Mouse (Mus musculus): ENCODE results near the gene Pax7. TPM values are rescaled to one million over a fixed set of nuclear protein-coding genes. Genes with fewer than 3 reads are reported as not detected.

Pax7 gene
- total and polyA plus RNA-seq, 3 experiments, result not detected

- Histone ChIP-seq H3K36me3 (replicated peaks in 1 of 2; ENCODE audit: control insufficient read depth in 1 of 2, insufficient read depth in 1 of 2, low read length in 1 of 2) (no peaks in the 10 kb centered on the region), H3K79me2 (replicated peaks; ENCODE audit: control insufficient read depth, extremely low read depth, insufficient read depth, poor library complexity, severe bottlenecking) (no peaks in the 10 kb centered on the region), H3K27ac (ENCODE audit: insufficient read depth, low read depth) (no peak overlapping the region), H3K4me3 (replicated peaks in 1 of 3; ENCODE audit: low read depth in 2 of 3, low read length in 2 of 3, poor library complexity in 1 of 3) (no peak overlapping the region), H3K9ac (ENCODE audit: insufficient read depth, low read depth) (no peak overlapping the region), H3K27me3 (replicated peaks) (peaks cover 76% of the 10 kb centered on the region), H3K4me2 (ENCODE audit: insufficient read depth, low read depth, poor library complexity, severe bottlenecking) (no peak overlapping the region), H3K4me1 (ENCODE audit: control insufficient read depth in 1 of 2, insufficient read depth in 2 of 2) (no peaks in the 10 kb centered on the region), H3K9me3 (replicated peaks; ENCODE audit: low read length) (no peaks in the 10 kb centered on the region)
- in situ Hi-C loops (cut with MboI; ENCODE audit: low pct_ligation_motif_present, low pct_unique_long_range_greater_than_20kb, low sequenced_read_pairs) (no loop called here), dilution Hi-C loops (cut with MboI; ENCODE audit: extremely low pct_ligation_motif_present, extremely low pct_unique_long_range_greater_than_20kb, low sequenced_read_pairs) (no loop called here)
- DNase-seq (ENCODE audit: extremely low read depth), result no peak
- no peak for TF ChIP-seq IRF4 (IDR thresholded peaks at IDR 0.05; ENCODE audit: low read depth, low read length)
- TF ChIP-seq CHD2 (IDR thresholded peaks at IDR 0.05; ENCODE audit: low read length), result no peak
- no peak for TF ChIP-seq ZMIZ1 (IDR thresholded peaks at IDR 0.05; ENCODE audit: low read depth, low read length)
- no peak for TF ChIP-seq MAZ (IDR thresholded peaks at IDR 0.05; ENCODE audit: low read depth, low read length)
- no peak for TF ChIP-seq TBP (conservative IDR thresholded peaks at IDR 0.05; ENCODE audit: low read depth, low read length)
- no peak for TF ChIP-seq ZC3H11A (IDR thresholded peaks at IDR 0.05; ENCODE audit: low read depth, low read length)
- TF ChIP-seq CTCF (conservative IDR thresholded peaks at IDR 0.05 in 1 of 2, IDR thresholded peaks at IDR 0.05 in 1 of 2; ENCODE audit: low read depth in 2 of 2, low read length in 2 of 2), result no peak
- TF ChIP-seq PAX5 (IDR thresholded peaks at IDR 0.05; ENCODE audit: low read length), result no peak
- TF ChIP-seq ZKSCAN1 (IDR thresholded peaks at IDR 0.05; ENCODE audit: borderline replicate concordance, low read depth, low read length), result no peak
- no peak for TF ChIP-seq JUND (conservative IDR thresholded peaks at IDR 0.05; ENCODE audit: low read depth, low read length)
- no peak for TF ChIP-seq RCOR1 (conservative IDR thresholded peaks at IDR 0.05; ENCODE audit: low read depth, low read length)
- no peak for TF ChIP-seq TCF12 (IDR thresholded peaks at IDR 0.05; ENCODE audit: low read depth, low read length)
- no peak for TF ChIP-seq NRF1 (IDR thresholded peaks at IDR 0.05; ENCODE audit: low read depth, low read length)
- no peak for TF ChIP-seq RAD21 (IDR thresholded peaks at IDR 0.05; ENCODE audit: low read depth, low read length)
- TF ChIP-seq E2F4 (IDR thresholded peaks at IDR 0.05; ENCODE audit: insufficient replicate concordance, low read depth, low read length), result no peak
Observed at GRCm38 (mm10) chr4:139710467-139711334, 122.6 kb downstream of the Pax7 start.

GRCm38 (mm10) chr4:139705986-139706385 is 127.3 kb downstream of the Pax7 start:
- Histone ChIP-seq H3K4me3 (replicated peaks in 1 of 3; ENCODE audit: low read depth in 2 of 3, low read length in 2 of 3, poor library complexity in 1 of 3) (no peak overlapping the region), H3K4me1 (ENCODE audit: control insufficient read depth in 1 of 2, insufficient read depth in 2 of 2) (no peaks in the 10 kb centered on the region), H3K27me3 (replicated peaks) (peaks cover 38% of the 10 kb centered on the region), H3K27ac (ENCODE audit: insufficient read depth, low read depth) (no peak overlapping the region), H3K9me3 (replicated peaks; ENCODE audit: low read length) (no peaks in the 10 kb centered on the region), H3K79me2 (replicated peaks; ENCODE audit: control insufficient read depth, extremely low read depth, insufficient read depth, poor library complexity, severe bottlenecking) (no peaks in the 10 kb centered on the region), H3K36me3 (replicated peaks in 1 of 2; ENCODE audit: control insufficient read depth in 1 of 2, insufficient read depth in 1 of 2, low read length in 1 of 2) (no peaks in the 10 kb centered on the region), H3K9ac (ENCODE audit: insufficient read depth, low read depth) (no peak overlapping the region), H3K4me2 (ENCODE audit: insufficient read depth, low read depth, poor library complexity, severe bottlenecking) (no peak overlapping the region)
- TF ChIP-seq ZMIZ1 (IDR thresholded peaks at IDR 0.05; ENCODE audit: low read depth, low read length) (no peak), ELF1 (IDR thresholded peaks at IDR 0.05; ENCODE audit: low read depth, low read length) (no peak), CHD2 (IDR thresholded peaks at IDR 0.05; ENCODE audit: low read length) (no peak), BHLHE40 (IDR thresholded peaks at IDR 0.05; ENCODE audit: low read depth, low read length) (no peak), USF2 (conservative IDR thresholded peaks at IDR 0.05; ENCODE audit: low read depth, low read length) (no peak), MAFK (IDR thresholded peaks at IDR 0.05; ENCODE audit: insufficient replicate concordance, low read length) (no peak), NRF1 (IDR thresholded peaks at IDR 0.05; ENCODE audit: low read depth, low read length) (no peak), TCF12 (IDR thresholded peaks at IDR 0.05; ENCODE audit: low read depth, low read length) (no peak), JUND (conservative IDR thresholded peaks at IDR 0.05; ENCODE audit: low read depth, low read length) (no peak), PAX5 (IDR thresholded peaks at IDR 0.05; ENCODE audit: low read length) (no peak), MAZ (IDR thresholded peaks at IDR 0.05; ENCODE audit: low read depth, low read length) (no peak)
- no peak for DNase-seq (ENCODE audit: extremely low read depth)
- dilution Hi-C loops (cut with MboI; ENCODE audit: extremely low pct_ligation_motif_present, extremely low pct_unique_long_range_greater_than_20kb, low sequenced_read_pairs) (no loop called here), in situ Hi-C loops (cut with MboI; ENCODE audit: low pct_ligation_motif_present, low pct_unique_long_range_greater_than_20kb, low sequenced_read_pairs) (no loop called here)

All from CH12.LX (cell line).